ENCODE assay signal across 22 mouse cellular contexts in genomic region chr11:61573266-61573665, GRCm38 (mm10). TPM values are rescaled to one million over a fixed set of nuclear protein-coding genes. Genes with fewer than 3 reads are reported as not detected.
DNase-seq lines count a peak whose midpoint lies in the region; ATAC-seq and TF ChIP-seq lines count a peak whose summit lies in the region.
"Had no signal": no experiment of that assay in that cellular context is flagged by ENCODE, and none has a peak within 500 bp of the region (broad histone marks: within the 10 kb centered on the region; RNA-seq: fewer than 3 reads in every experiment).

No protein-coding gene starts in this region.

- H3K4me3 ChIP-seq in kidney, adult 2 months (ENCODE audit: insufficient read depth, low read depth, low read length), result no peak overlapping the region
- H3K4me3 ChIP-seq in brown adipose tissue, adult 24 weeks (ENCODE audit: insufficient read depth, low read depth, low read length), result no peak overlapping the region
- H3K4me3 ChIP-seq in lung, postnatal 0 days (ENCODE audit: low read depth, low read length), result no peak overlapping the region
- H3K4me3 ChIP-seq: forebrain, embryonic 10.5 days; gastrocnemius, adult 2 months; heart, embryonic 15.5 days; limb, embryonic 10.5 days; midbrain, embryonic 12.5 days had no signal

- no peak overlapping the region for H3K27ac ChIP-seq in kidney, adult 2 months (ENCODE audit: insufficient read depth, low read depth, low read length)
- 0 out of 2 replicates have a peak overlapping the region, but pooled peaks have one; percentile 1 for H3K27ac ChIP-seq in brown adipose tissue, adult 24 weeks (replicated peaks; ENCODE audit: low read depth, low read length)
- no peak overlapping the region for H3K27ac ChIP-seq in lung, postnatal 0 days (ENCODE audit: low read length)
- H3K27ac ChIP-seq: forebrain, embryonic 10.5 days; gastrocnemius, adult 2 months; heart, embryonic 15.5 days; hindbrain, embryonic 14.5 days; limb, embryonic 10.5 days; midbrain, embryonic 12.5 days had no signal

- 47% methylated on average over 4 of the region's 4 CpGs for WGBS in kidney, adult 2 months
- WGBS in lung, postnatal 0 days, result 76% methylated on average over 4 of the region's 4 CpGs

- no peaks in the 10 kb centered on the region for H3K27me3 ChIP-seq in kidney, adult 2 months (replicated peaks; ENCODE audit: control insufficient read depth, insufficient read depth, low read length)
- H3K27me3 ChIP-seq in lung, postnatal 0 days (replicated peaks; ENCODE audit: insufficient read depth, low read length), result no peaks in the 10 kb centered on the region
- H3K27me3 ChIP-seq: heart, embryonic 15.5 days; midbrain, embryonic 12.5 days had no signal

- no peak for TF ChIP-seq POLR2A in kidney, adult 2 months (IDR thresholded peaks at IDR 0.05; ENCODE audit: low read depth, low read length)

- ATAC-seq in lung, postnatal 0 days, result no peak
- ATAC-seq: inflammation-experienced regulatory T-cells, adult 6 months had no signal

- H3K9me3 ChIP-seq in lung, postnatal 0 days (ENCODE audit: low read length), result no peaks in the 10 kb centered on the region
- H3K9me3 ChIP-seq: forebrain, embryonic 10.5 days; heart, embryonic 15.5 days; limb, embryonic 10.5 days; midbrain, embryonic 12.5 days had no signal

- TF ChIP-seq EP300 in lung, postnatal 0 days (IDR thresholded peaks at IDR 0.05), result no peak

- DNase-seq in kidney, adult 2 months, result peak; percentile 54
- no peak for DNase-seq in kidney, adult 18-20 months
- DNase-seq in left cerebral cortex, postnatal 25 days (ENCODE audit: low spot score in 2 of 2), result peak; percentile 31 to 83
- no peak for DNase-seq in left cerebral cortex, postnatal 4 days
- DNase-seq in brain, adult 2 months (ENCODE audit: low read depth, low spot score), result peak; percentile 87
- no peak for DNase-seq in lung, postnatal 0 days (ENCODE audit: low spot score)
- DNase-seq: adrenal gland, adult 8-10 months; cerebellum, adult 9-11 months; gastrocnemius, adult 2 months; heart, postnatal 4 days; kidney, postnatal 4 days; layer of hippocampus, adult 9-11 months; liver; thymus, adult 2 months; thymus, postnatal 4 days had no signal

- no peak overlapping the region for H3K9ac ChIP-seq in lung, postnatal 0 days (replicated peaks; ENCODE audit: low read depth)
- H3K9ac ChIP-seq: heart, embryonic 15.5 days; hindbrain, embryonic 14.5 days; midbrain, embryonic 12.5 days had no signal

- H3K4me1 ChIP-seq in kidney, adult 2 months (ENCODE audit: control insufficient read depth, insufficient read depth, low read length), result peaks cover 23% of the 10 kb centered on the region
- H3K4me1 ChIP-seq in brown adipose tissue, adult 24 weeks (ENCODE audit: control insufficient read depth, insufficient read depth, insufficient read length, low read length), result peaks cover 60% of the 10 kb centered on the region
- peaks cover 7% of the 10 kb centered on the region for H3K4me1 ChIP-seq in lung, postnatal 0 days (ENCODE audit: insufficient read depth, low read depth, low read length)

- intact Hi-C loops in left cerebral cortex, postnatal 25 days (cut with DNase I), result loop anchor here (5.0 kb wide), 1 partner anchor 66 kb away; the partner anchor contains the start of gene B9d1
- intact Hi-C loops in left cerebral cortex, postnatal 4 days (cut with DNase I), result loop anchor here (10.0 kb wide), 1 partner anchor 158 kb away; no protein-coding TSS in a partner anchor

- H3K4me2 ChIP-seq in lung, postnatal 0 days (replicated peaks; ENCODE audit: low read depth, low read length), result no peak overlapping the region
- H3K4me2 ChIP-seq: heart, embryonic 15.5 days; hindbrain, embryonic 14.5 days; midbrain, embryonic 12.5 days had no signal

- no peaks in the 10 kb centered on the region for H3K36me3 ChIP-seq in kidney, adult 2 months (ENCODE audit: control insufficient read depth, insufficient read depth, low read length)
- no peaks in the 10 kb centered on the region for H3K36me3 ChIP-seq in lung, postnatal 0 days (ENCODE audit: insufficient read depth, low read length)
- H3K36me3 ChIP-seq: heart, embryonic 15.5 days had no signal

- 0 out of 2 replicates have a peak, but pooled peaks have one; percentile 24 for TF ChIP-seq CTCF in kidney, adult 2 months (conservative IDR thresholded peaks at IDR 0.05; ENCODE audit: insufficient read depth, insufficient read length, low read depth, low read length)
- no peak for TF ChIP-seq CTCF in lung, postnatal 0 days (IDR thresholded peaks at IDR 0.05)

RNA-seq across cellular contexts. Expression of gene Epn2, which starts 6.2 kb away (rescaled TPM):
- 23.1 and 25.7 TPM in 2 replicates for polyA plus RNA-seq in kidney, adult 2 months (2012; rRNA removed)
- 100 to 1,000 TPM; 118 to 133 TPM for total RNA-seq in left cerebral cortex, postnatal 25 days (2021)
- total RNA-seq in left cerebral cortex, postnatal 4 days (2021), result 10 to 100 TPM; 99.3 to 99.6 TPM
- polyA plus RNA-seq in brown adipose tissue, adult 24 weeks (2012; ENCODE audit: insufficient read depth, insufficient read length, missing spikeins), result 20.2 and 29.1 TPM in 2 replicates
- 41.0 and 47.7 TPM in 2 replicates for polyA plus RNA-seq in lung, postnatal 0 days (2015; fragmentation: Nextera tagmentation; extraction: Ambion mirVana)

Comparison
In these comparisons a context has a peak if more than half of its experiments do, and no peak if none do; other contexts are left out.
1. DNase-seq: peak in kidney, adult 2 months (single experiment), left cerebral cortex, postnatal 25 days (2 of 2) and brain, adult 2 months (single experiment); none in kidney, adult 18-20 months (single experiment), left cerebral cortex, postnatal 4 days (single experiment) and lung, postnatal 0 days (single experiment).